10 mouse cellular contexts compared by ENCODE assay signal in the genomic region with DNA sequence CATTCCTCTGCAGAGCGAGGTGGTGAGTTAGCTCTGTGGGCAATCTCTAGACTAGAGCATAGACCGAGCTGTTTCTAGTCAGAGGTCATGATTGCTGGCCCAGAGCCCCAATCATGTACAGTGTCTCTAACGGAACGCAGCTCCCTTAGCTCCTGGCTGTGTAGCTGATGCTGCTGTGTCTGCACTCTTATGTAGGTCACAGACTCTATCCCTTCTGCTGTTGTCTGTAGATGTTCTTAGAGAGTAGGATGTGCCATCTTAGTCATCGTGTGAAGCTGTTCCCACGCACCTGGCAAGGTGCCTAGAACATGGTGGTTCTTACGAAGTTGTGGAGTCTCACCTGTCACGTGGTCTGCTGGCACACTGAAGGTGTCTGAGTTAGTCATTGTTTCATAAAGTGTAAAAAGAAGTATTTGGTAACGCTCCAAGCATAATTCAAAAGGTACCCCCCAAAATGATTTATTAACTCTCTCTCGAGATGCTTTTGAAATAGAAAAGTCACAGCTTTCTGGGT.
DNase-seq lines count a peak whose midpoint lies in the region; ATAC-seq lines count a peak whose summit lies in the region.
"Had no signal": no experiment of that assay in that cellular context is flagged by ENCODE, and none has a peak within 500 bp of the region (broad histone marks: within the 10 kb centered on the region; RNA-seq: fewer than 3 reads in every experiment).

No protein-coding gene starts in this region.

- no peaks in the 10 kb centered on the region for H3K9me3 ChIP-seq in midbrain, embryonic 15.5 days
- H3K9me3 ChIP-seq in midbrain, embryonic 16.5 days (replicated peaks; ENCODE audit: control insufficient read depth, low read length, poor library complexity, severe bottlenecking), result no peaks in the 10 kb centered on the region
- no peaks in the 10 kb centered on the region for H3K9me3 ChIP-seq in intestine, embryonic 15.5 days
- H3K9me3 ChIP-seq: forebrain, embryonic 10.5 days had no signal

- no peaks in the 10 kb centered on the region for H3K27me3 ChIP-seq in midbrain, embryonic 15.5 days (replicated peaks)
- H3K27me3 ChIP-seq in midbrain, embryonic 16.5 days (ENCODE audit: control insufficient read depth, insufficient read depth, low read depth, low read length), result no peaks in the 10 kb centered on the region
- no peaks in the 10 kb centered on the region for H3K27me3 ChIP-seq in intestine, embryonic 15.5 days (replicated peaks)

- DNase-seq in frontal cortex, postnatal 36 days (ENCODE audit: low spot score in 2 of 2), result peak; percentile 92 to 98
- DNase-seq in left cerebral cortex, postnatal 10 days (ENCODE audit: extremely low spot score in 1 of 2, low spot score in 2 of 2), result peak; percentile 58 to 81
- no peak for DNase-seq in testis, postnatal 14 days (ENCODE audit: low spot score)
- no peak for DNase-seq in retina, embryonic 14.5 days (ENCODE audit: low spot score)

- 0 out of 2 replicates have a peak, but pooled peaks have one; percentile 24 for ATAC-seq in midbrain, embryonic 15.5 days (replicated peaks)
- ATAC-seq in midbrain, embryonic 16.5 days, result no peak
- ATAC-seq in intestine, embryonic 15.5 days, result no peak

- no peak overlapping the region for H3K27ac ChIP-seq in midbrain, embryonic 15.5 days
- no peak overlapping the region for H3K27ac ChIP-seq in midbrain, embryonic 16.5 days (ENCODE audit: low read length)
- H3K27ac ChIP-seq in intestine, embryonic 15.5 days, result no peak overlapping the region
- H3K27ac ChIP-seq: forebrain, embryonic 10.5 days; liver, embryonic 14.5 days had no signal

- H3K36me3 ChIP-seq in midbrain, embryonic 15.5 days (replicated peaks), result no peaks in the 10 kb centered on the region
- peaks cover 8% of the 10 kb centered on the region for H3K36me3 ChIP-seq in midbrain, embryonic 16.5 days (ENCODE audit: control insufficient read depth, insufficient read depth, low read length)
- no peaks in the 10 kb centered on the region for H3K36me3 ChIP-seq in intestine, embryonic 15.5 days
- H3K36me3 ChIP-seq: forebrain, embryonic 10.5 days had no signal

- H3K4me2 ChIP-seq in midbrain, embryonic 15.5 days, result no peak overlapping the region
- no peak overlapping the region for H3K4me2 ChIP-seq in midbrain, embryonic 16.5 days (ENCODE audit: low read length)
- no peak overlapping the region for H3K4me2 ChIP-seq in intestine, embryonic 15.5 days (replicated peaks)
- H3K4me2 ChIP-seq: midbrain, embryonic 11.5 days had no signal

- no peaks in the 10 kb centered on the region for H3K4me1 ChIP-seq in midbrain, embryonic 15.5 days
- H3K4me1 ChIP-seq in midbrain, embryonic 16.5 days (ENCODE audit: control insufficient read depth, insufficient read depth, low read length), result no peaks in the 10 kb centered on the region
- no peaks in the 10 kb centered on the region for H3K4me1 ChIP-seq in intestine, embryonic 15.5 days (replicated peaks)
- H3K4me1 ChIP-seq: forebrain, embryonic 10.5 days had no signal

- no peak overlapping the region for H3K9ac ChIP-seq in midbrain, embryonic 15.5 days
- H3K9ac ChIP-seq in midbrain, embryonic 16.5 days (ENCODE audit: low read depth, low read length), result no peak overlapping the region
- no peak overlapping the region for H3K9ac ChIP-seq in intestine, embryonic 15.5 days
- H3K9ac ChIP-seq: liver, embryonic 14.5 days had no signal

- WGBS in midbrain, embryonic 15.5 days, result 90% methylated on average over 10 of the region's 10 CpGs
- WGBS in midbrain, embryonic 16.5 days, result 89% methylated on average over 10 of the region's 10 CpGs
- WGBS in intestine, embryonic 15.5 days, result 90% methylated on average over 10 of the region's 10 CpGs

- intact Hi-C loops in left cerebral cortex, postnatal 10 days (cut with DNase I), result no loop called here

- H3K4me3 ChIP-seq in midbrain, embryonic 15.5 days, result no peak overlapping the region
- no peak overlapping the region for H3K4me3 ChIP-seq in midbrain, embryonic 16.5 days (ENCODE audit: low read depth, low read length)
- H3K4me3 ChIP-seq in intestine, embryonic 15.5 days (replicated peaks), result no peak overlapping the region
- H3K4me3 ChIP-seq: forebrain, embryonic 10.5 days had no signal

Comparison
In these comparisons a context has a peak if more than half of its experiments do, and no peak if none do; other contexts are left out.
1. DNase-seq: peak in frontal cortex, postnatal 36 days (2 of 2) and left cerebral cortex, postnatal 10 days (2 of 2); none in testis, postnatal 14 days (single experiment) and retina, embryonic 14.5 days (single experiment).